Mouse (Mus musculus) megakaryocyte-erythroid progenitor cell, adult 5-6 weeks (primary cell): ENCODE results near the gene Kcnk4. TPM values are rescaled to one million over a fixed set of nuclear protein-coding genes. Genes with fewer than 3 reads are reported as not detected.
"Not testable (repeated sequence)": the region's sequence is repeated elsewhere in the genome, so short reads cannot be mapped to it uniquely, and the experiment has no call there.

Experiments used
- ATAC-seq: replicated peaks from 2 replicates; pipeline ENCODE4 v1.8.0; 2016; ENCODE audit warnings: mild to moderate bottlenecking, inconsistent platforms; ENCODE audit not compliant: severe bottlenecking, poor library complexity, low FRiP score, low TSS enrichment
- total RNA-seq, 2 experiments: library from RNA; stranded (forward) in 1 of 2; stranded (reverse) in 1 of 2; fragments of 200-1000, 215-1000 nt in 1 of 2; fragments of >200 nt in 1 of 2; fragmentation: Nextera tagmentation in 1 of 2; gene quantifications; 2 replicates each; pipeline ENCODE4 v1.2.3; 2014 to 2017

Kcnk4 gene
- total RNA-seq, 2 experiments from 2014 or later = not detected

- no peak for ATAC-seq
Measured at GRCm38 (mm10) chr19:6905498-6906159, 28.7 kb downstream of the Kcnk4 start.

- ATAC-seq = no peak
Measured at GRCm38 (mm10) chr19:6904846-6905245, 29.5 kb downstream of the Kcnk4 start.

GRCm38 (mm10) chr19:6903031-6903430 lies 31.3 kb downstream of the Kcnk4 start:
- no peak for ATAC-seq

- no peak for ATAC-seq
Measured at GRCm38 (mm10) chr19:6899641-6900040, 34.7 kb downstream of the Kcnk4 start.

GRCm38 (mm10) chr19:6895608-6896305 lies 38.6 kb downstream of the Kcnk4 start:
- not testable (repeated sequence) for ATAC-seq

DNA sequence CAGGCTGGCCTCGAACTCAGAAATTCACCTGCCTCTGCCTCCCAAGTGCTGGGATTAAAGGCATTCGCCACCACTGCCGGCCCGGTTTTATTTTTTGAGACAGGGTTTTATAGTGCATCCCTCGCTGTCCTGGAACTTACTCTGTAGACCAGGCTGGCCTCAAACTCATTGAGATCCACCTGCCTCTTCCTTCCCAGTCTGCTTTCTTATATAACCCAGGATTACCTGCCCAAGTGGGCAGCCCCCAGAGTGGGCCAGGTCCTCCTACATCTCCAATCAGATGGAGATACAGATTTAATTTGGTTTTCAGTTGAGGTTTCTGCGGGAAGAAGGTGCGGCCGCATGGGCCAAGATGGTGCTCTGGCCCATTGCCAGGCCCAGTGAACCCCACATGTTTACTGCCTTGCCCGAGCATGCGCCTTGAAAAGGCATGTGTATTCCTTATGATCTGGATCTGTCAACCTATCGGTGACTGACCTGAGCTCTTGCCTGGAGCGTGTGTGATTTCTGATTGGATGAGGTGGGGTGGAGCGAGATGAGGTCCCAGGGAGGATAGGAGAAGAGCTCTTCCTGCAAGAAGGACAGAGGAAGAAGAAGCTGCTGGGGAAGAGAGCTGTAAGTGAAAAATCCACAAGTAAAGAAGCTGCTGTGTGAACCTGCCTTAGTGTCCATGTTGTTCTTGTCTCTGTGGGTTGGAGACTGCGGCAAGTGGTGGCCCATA lies 40.4 kb downstream of the Kcnk4 start:
- ATAC-seq = no peak

DNA sequence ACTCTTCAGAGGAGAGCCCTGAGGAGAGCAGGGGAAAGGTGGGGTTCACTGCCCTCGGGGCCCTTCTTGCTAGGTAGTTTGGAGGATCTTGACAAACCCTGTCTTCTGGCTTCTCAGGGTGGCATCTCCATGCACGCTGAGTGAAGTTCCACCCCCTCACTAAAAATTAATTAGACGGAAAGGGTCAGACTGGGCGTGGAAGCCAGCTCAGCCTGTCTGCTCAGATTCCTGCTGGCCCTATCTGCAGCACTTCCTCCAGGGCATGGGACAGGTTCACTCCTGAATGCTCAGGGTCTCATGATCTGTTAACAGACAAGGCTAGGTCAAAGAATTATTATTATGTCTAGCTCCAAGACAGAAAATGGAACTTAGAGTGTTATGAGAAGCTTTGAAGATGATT lies 41.8 kb downstream of the Kcnk4 start:
- no peak for ATAC-seq

- ATAC-seq = no peak
Measured at GRCm38 (mm10) chr19:6877965-6878364, 56.4 kb downstream of the Kcnk4 start.

GRCm38 (mm10) chr19:6876799-6877198 lies 57.5 kb downstream of the Kcnk4 start:
- ATAC-seq = no peak

DNA sequence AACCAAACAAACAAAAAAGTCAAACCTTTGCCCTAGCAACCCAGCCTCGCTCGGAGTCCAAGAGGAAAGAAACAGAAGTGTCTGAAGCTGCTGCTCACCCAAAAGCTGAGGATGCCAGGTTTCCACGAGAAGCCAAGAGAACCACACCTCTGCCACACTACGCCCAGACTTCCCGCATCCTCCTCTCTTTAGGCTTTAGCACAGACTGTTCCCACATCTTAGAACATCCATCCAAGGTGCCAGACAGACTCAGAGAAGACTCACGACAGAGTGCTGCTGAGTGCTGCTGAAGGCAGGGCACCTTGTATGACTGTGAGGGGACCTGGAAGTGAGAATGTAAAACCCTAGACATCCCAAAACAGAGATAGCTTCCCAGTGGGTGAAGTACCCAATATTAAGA lies 58.5 kb downstream of the Kcnk4 start:
- no peak for ATAC-seq

DNA sequence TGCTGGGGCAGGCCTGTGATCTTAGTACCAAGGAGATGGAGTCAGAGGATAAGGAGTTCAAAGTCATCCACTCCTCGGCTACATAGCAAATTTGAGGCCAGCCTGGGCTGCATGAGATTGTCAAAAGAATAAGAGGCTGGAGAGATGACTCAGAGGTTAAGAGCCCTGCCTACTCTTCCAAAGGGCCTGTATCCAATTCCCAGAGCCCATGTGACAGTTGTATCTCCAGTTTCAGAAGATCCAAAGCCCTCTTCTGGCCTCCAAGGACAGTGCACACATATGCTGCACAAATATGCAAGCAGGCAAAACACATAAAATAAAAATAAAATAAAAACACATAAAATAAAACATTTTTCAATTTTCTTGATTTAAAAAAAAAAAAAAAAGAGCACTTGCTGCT lies 60.1 kb downstream of the Kcnk4 start:
- no peak for ATAC-seq

Other genes starting within 250 kb of the Kcnk4 start
- gene Rps6ka4, start 93.9 kb downstream of the Kcnk4 start, total RNA-seq (2014; fragmentation: Nextera tagmentation) = 7.3 and 9.4 TPM in 2 replicates
- gene Rps6ka4, start 93.9 kb downstream of the Kcnk4 start, total RNA-seq (2017) = 5.4 and 10.2 TPM in 2 replicates
- gene Ccdc88b, start 76.3 kb downstream of the Kcnk4 start, total RNA-seq (2014; fragmentation: Nextera tagmentation) = 10.1 and 17.8 TPM in 2 replicates
- gene Ccdc88b, start 76.3 kb downstream of the Kcnk4 start, total RNA-seq (2017) = 14.9 and 17.8 TPM in 2 replicates
- 185 and 221 TPM in 2 replicates for gene Trmt112, start 24.8 kb downstream of the Kcnk4 start, total RNA-seq (2014; fragmentation: Nextera tagmentation)
- gene Trmt112, start 24.8 kb downstream of the Kcnk4 start, total RNA-seq (2017) = 235 and 364 TPM in 2 replicates
- 76.5 and 87.1 TPM in 2 replicates for gene Prdx5, start 24.4 kb downstream of the Kcnk4 start, total RNA-seq (2014; fragmentation: Nextera tagmentation)
- 101 and 126 TPM in 2 replicates for gene Prdx5, start 24.4 kb downstream of the Kcnk4 start, total RNA-seq (2017)
- 14.1 and 18.9 TPM in 2 replicates for gene Esrra, start 12.7 kb downstream of the Kcnk4 start, total RNA-seq (2014; fragmentation: Nextera tagmentation)
- gene Esrra, start 12.7 kb downstream of the Kcnk4 start, total RNA-seq (2017) = 10.8 and 18.4 TPM in 2 replicates
- not detected in 2 replicates for gene Catsperz, start 9.1 kb downstream of the Kcnk4 start, total RNA-seq (2014; fragmentation: Nextera tagmentation)
- not detected in 2 replicates for gene Catsperz, start 9.1 kb downstream of the Kcnk4 start, total RNA-seq (2017)
- gene Bad, start 7.3 kb upstream of the Kcnk4 start, total RNA-seq (2014; fragmentation: Nextera tagmentation) = 17.5 and 20.6 TPM in 2 replicates
- gene Bad, start 7.3 kb upstream of the Kcnk4 start, total RNA-seq (2017) = 29.0 and 39.2 TPM in 2 replicates
- 8.0 and 16.1 TPM in 2 replicates for gene Gpr137, start 8.0 kb upstream of the Kcnk4 start, total RNA-seq (2014; fragmentation: Nextera tagmentation)
- 7.0 and 15.7 TPM in 2 replicates for gene Gpr137, start 8.0 kb upstream of the Kcnk4 start, total RNA-seq (2017)
- 316 and 412 TPM in 2 replicates for gene Ppp1r14b, start 40.5 kb upstream of the Kcnk4 start, total RNA-seq (2014; fragmentation: Nextera tagmentation)
- 174 and 192 TPM in 2 replicates for gene Ppp1r14b, start 40.5 kb upstream of the Kcnk4 start, total RNA-seq (2017)
- gene Plcb3, start 42.0 kb upstream of the Kcnk4 start, total RNA-seq (2014; fragmentation: Nextera tagmentation) = 12.1 and 18.6 TPM in 2 replicates
- 4.3 and 4.8 TPM in 2 replicates for gene Plcb3, start 42.0 kb upstream of the Kcnk4 start, total RNA-seq (2017)
- 63.5 and 120 TPM in 2 replicates for gene Fkbp2, start 46.0 kb upstream of the Kcnk4 start, total RNA-seq (2014; fragmentation: Nextera tagmentation)
- gene Fkbp2, start 46.0 kb upstream of the Kcnk4 start, total RNA-seq (2017) = 72.8 and 85.4 TPM in 2 replicates
- 56.3 and 71.4 TPM in 2 replicates for gene Vegfb, start 53.1 kb upstream of the Kcnk4 start, total RNA-seq (2014; fragmentation: Nextera tagmentation)
- 13.2 and 16.9 TPM in 2 replicates for gene Vegfb, start 53.1 kb upstream of the Kcnk4 start, total RNA-seq (2017)
- gene Dnajc4, start 58.1 kb upstream of the Kcnk4 start, total RNA-seq (2014; fragmentation: Nextera tagmentation) = 15.0 and 17.0 TPM in 2 replicates
- 8.5 and 11.5 TPM in 2 replicates for gene Dnajc4, start 58.1 kb upstream of the Kcnk4 start, total RNA-seq (2017)
- gene Nudt22, start 61.6 kb upstream of the Kcnk4 start, total RNA-seq (2014; fragmentation: Nextera tagmentation) = 11.1 TPM in 2 replicates
- gene Nudt22, start 61.6 kb upstream of the Kcnk4 start, total RNA-seq (2017) = 5.4 and 6.5 TPM in 2 replicates
- gene Trpt1, start 61.6 kb upstream of the Kcnk4 start, total RNA-seq (2014; fragmentation: Nextera tagmentation) = 0.57 and 1.9 TPM in 2 replicates
- gene Trpt1, start 61.6 kb upstream of the Kcnk4 start, total RNA-seq (2017) = 3.4 TPM in 1 of 2 replicates, not detected in the other
- gene Fermt3, start 85.0 kb upstream of the Kcnk4 start, total RNA-seq (2014; fragmentation: Nextera tagmentation) = 151 and 153 TPM in 2 replicates
- gene Fermt3, start 85.0 kb upstream of the Kcnk4 start, total RNA-seq (2017) = 220 and 247 TPM in 2 replicates
- 183 and 212 TPM in 2 replicates for gene Stip1, start 105.5 kb upstream of the Kcnk4 start, total RNA-seq (2014; fragmentation: Nextera tagmentation)
- 309 and 310 TPM in 2 replicates for gene Stip1, start 105.5 kb upstream of the Kcnk4 start, total RNA-seq (2017)
- 19.1 and 25.9 TPM in 2 replicates for gene Macrod1, start 122.3 kb upstream of the Kcnk4 start, total RNA-seq (2014; fragmentation: Nextera tagmentation)
- gene Macrod1, start 122.3 kb upstream of the Kcnk4 start, total RNA-seq (2017) = 6.1 and 10.3 TPM in 2 replicates
- gene Flrt1, start 171.2 kb upstream of the Kcnk4 start, total RNA-seq (2014; fragmentation: Nextera tagmentation) = not detected in 2 replicates
- not detected in 2 replicates for gene Flrt1, start 171.2 kb upstream of the Kcnk4 start, total RNA-seq (2017)